Mouse (Mus musculus): ENCODE measurements at regions not wholly inside any gene's neighbourhood (a gene's known extent, or its start where the extent isn't known, plus 50 kb on each side); places are given as distances from the start of the nearest gene placed in this dataset.

DNA sequence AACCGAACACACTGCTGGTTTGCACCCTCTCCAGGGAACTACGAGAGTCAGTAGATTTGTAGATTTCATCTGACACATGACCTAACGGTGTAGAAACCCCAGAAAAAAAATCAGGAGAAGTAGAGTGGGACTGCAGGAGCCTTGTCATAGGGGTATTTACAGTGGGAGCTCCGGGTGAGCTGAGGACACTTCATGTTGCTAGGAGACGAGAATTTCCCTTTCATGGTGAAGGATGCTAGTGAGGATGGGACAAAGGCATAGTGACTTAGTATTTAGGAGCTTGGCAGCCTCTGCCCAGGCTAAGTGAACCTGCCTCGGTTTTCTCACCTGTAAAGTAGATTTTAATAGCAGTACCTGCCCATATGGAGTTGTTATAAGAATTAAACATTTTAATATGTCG is 52.8 kb upstream of the Epha4 start:
- no peaks in the 10 kb centered on the region for H3K36me3 ChIP-seq (ENCODE audit: control insufficient read depth, insufficient read depth)
- H3K79me2 ChIP-seq (ENCODE audit: control insufficient read depth, insufficient read depth) = no peaks in the 10 kb centered on the region
- H3K4me3 ChIP-seq = no peak overlapping the region
- H3K4me2 ChIP-seq (ENCODE audit: low read depth) = no peak overlapping the region
- no peak for TF ChIP-seq CEBPB (IDR thresholded peaks at IDR 0.05; ENCODE audit: insufficient read depth, poor library complexity, severe bottlenecking)
- no peak for TF ChIP-seq TCF12 (IDR thresholded peaks at IDR 0.05; ENCODE audit: insufficient read depth, poor library complexity, severe bottlenecking)
- TF ChIP-seq MYOD1 (IDR thresholded peaks at IDR 0.05; ENCODE audit: control insufficient read depth in 1 of 3, insufficient read length in 2 of 3, low read depth in 2 of 3) = no peak
- H3K27me3 ChIP-seq (ENCODE audit: control insufficient read depth, insufficient read depth, insufficient read length) = no peaks in the 10 kb centered on the region
- no peak overlapping the region for H3ac ChIP-seq (ENCODE audit: control insufficient read depth, insufficient read length)

Measured in myocyte (in vitro differentiated cells).